In the genomic region with DNA sequence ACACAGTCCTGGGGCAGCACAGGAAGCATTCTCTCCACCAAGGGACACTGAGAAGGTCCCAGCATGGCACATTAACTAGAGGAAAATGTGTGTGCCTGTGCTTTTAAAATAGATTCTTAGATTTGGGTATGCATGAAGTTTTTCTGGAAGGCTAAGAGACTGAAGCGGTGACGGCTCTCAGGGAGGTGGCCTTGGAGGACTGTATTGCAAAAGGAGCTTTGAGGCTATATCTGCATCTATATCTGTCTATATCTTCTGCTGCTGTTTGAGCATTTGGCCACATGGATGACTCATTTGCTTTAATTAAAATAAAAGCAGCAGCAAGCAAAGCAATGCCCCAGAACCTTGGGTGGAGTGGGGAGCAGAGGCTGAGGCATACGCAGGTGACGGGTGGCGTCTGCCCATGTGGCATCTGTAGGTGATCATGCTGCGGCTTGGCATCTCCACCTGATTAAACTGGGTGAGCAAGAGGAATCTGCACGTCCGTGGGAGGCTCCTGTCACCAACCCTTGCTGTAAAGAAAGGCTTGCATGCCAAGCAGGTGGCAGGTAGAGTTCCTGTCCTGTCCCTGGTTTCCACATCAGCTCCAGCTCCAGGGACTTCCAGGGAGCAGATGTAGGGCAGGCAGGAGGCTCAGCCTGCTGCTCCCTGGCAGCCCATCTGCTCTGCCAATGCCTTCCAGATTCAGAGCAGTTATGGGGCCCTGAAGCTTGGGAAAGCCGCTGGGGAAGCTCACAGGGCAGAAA, we compare ENCODE assay signal across 14 mouse cellular contexts.
DNase-seq lines count a peak whose midpoint lies in the region; ATAC-seq and TF ChIP-seq lines count a peak whose summit lies in the region.
"Had no signal": no experiment of that assay in that cellular context is flagged by ENCODE, and none has a peak within 500 bp of the region (broad histone marks: within the 10 kb centered on the region; RNA-seq: fewer than 3 reads in every experiment).

No protein-coding gene starts in this region.

- no peak overlapping the region for H3K27ac ChIP-seq in midbrain, postnatal 0 days (ENCODE audit: low read depth, low read length)
- H3K27ac ChIP-seq in midbrain, embryonic 10.5 days (replicated peaks) = no peak overlapping the region
- H3K27ac ChIP-seq in embryonic facial prominence, embryonic 15.5 days (replicated peaks) = peak overlapping the region; percentile 55
- H3K27ac ChIP-seq in stomach, postnatal 0 days (replicated peaks) = peak overlapping the region; percentile 71
- H3K27ac ChIP-seq in kidney, embryonic 16.5 days (ENCODE audit: low read length) = no peak overlapping the region
- H3K27ac ChIP-seq: midbrain, embryonic 15.5 days; stomach, embryonic 15.5 days had no signal

- H3K4me3 ChIP-seq in midbrain, postnatal 0 days (ENCODE audit: low read depth, low read length) = no peak overlapping the region
- no peak overlapping the region for H3K4me3 ChIP-seq in midbrain, embryonic 10.5 days
- H3K4me3 ChIP-seq in embryonic facial prominence, embryonic 15.5 days (replicated peaks) = no peak overlapping the region
- no peak overlapping the region for H3K4me3 ChIP-seq in stomach, postnatal 0 days (ENCODE audit: low read depth, low read length)
- H3K4me3 ChIP-seq in kidney, embryonic 16.5 days (ENCODE audit: low read length) = no peak overlapping the region
- H3K4me3 ChIP-seq: erythroblast, embryonic 14.5 days; midbrain, embryonic 15.5 days; stomach, embryonic 15.5 days had no signal

- no peaks in the 10 kb centered on the region for H3K27me3 ChIP-seq in midbrain, postnatal 0 days (ENCODE audit: insufficient read depth, low read length)
- no peaks in the 10 kb centered on the region for H3K27me3 ChIP-seq in midbrain, embryonic 10.5 days (ENCODE audit: low read depth, poor library complexity, severe bottlenecking)
- H3K27me3 ChIP-seq in embryonic facial prominence, embryonic 15.5 days = no peaks in the 10 kb centered on the region
- H3K27me3 ChIP-seq in stomach, postnatal 0 days (ENCODE audit: control insufficient read depth, insufficient read depth, low read length) = no peaks in the 10 kb centered on the region
- no peaks in the 10 kb centered on the region for H3K27me3 ChIP-seq in kidney, embryonic 16.5 days (ENCODE audit: insufficient read depth, low read length)
- H3K27me3 ChIP-seq: CH12.LX; midbrain, embryonic 15.5 days; stomach, embryonic 15.5 days had no signal

- 74% methylated on average over 9 of the region's 9 CpGs for WGBS in midbrain, postnatal 0 days
- 91% methylated on average over 9 of the region's 9 CpGs for WGBS in midbrain, embryonic 10.5 days
- WGBS in embryonic facial prominence, embryonic 15.5 days = 56% methylated on average over 9 of the region's 9 CpGs
- whole genome bisulfite sequencing in stomach, postnatal 0 days = 67% methylated on average over 9 of the region's 9 CpGs
- WGBS in kidney, embryonic 16.5 days = 79% methylated on average over 9 of the region's 9 CpGs

- H3K9me3 ChIP-seq in midbrain, postnatal 0 days (ENCODE audit: low read length) = no peaks in the 10 kb centered on the region
- H3K9me3 ChIP-seq in midbrain, embryonic 10.5 days (replicated peaks) = no peaks in the 10 kb centered on the region
- no peaks in the 10 kb centered on the region for H3K9me3 ChIP-seq in embryonic facial prominence, embryonic 15.5 days (replicated peaks)
- H3K9me3 ChIP-seq in stomach, postnatal 0 days (ENCODE audit: control insufficient read depth, low read length) = no peaks in the 10 kb centered on the region
- no peaks in the 10 kb centered on the region for H3K9me3 ChIP-seq in kidney, embryonic 16.5 days (ENCODE audit: low read length)
- H3K9me3 ChIP-seq: midbrain, embryonic 15.5 days; stomach, embryonic 15.5 days had no signal

- TF ChIP-seq CTCF in midbrain, postnatal 0 days (IDR thresholded peaks at IDR 0.05) = no peak
- TF ChIP-seq CTCF in stomach, postnatal 0 days (IDR thresholded peaks at IDR 0.05; ENCODE audit: low read depth) = no peak

- no peaks in the 10 kb centered on the region for H3K36me3 ChIP-seq in midbrain, postnatal 0 days (ENCODE audit: insufficient read depth, low read length)
- H3K36me3 ChIP-seq in midbrain, embryonic 10.5 days = no peaks in the 10 kb centered on the region
- H3K36me3 ChIP-seq in embryonic facial prominence, embryonic 15.5 days = no peaks in the 10 kb centered on the region
- H3K36me3 ChIP-seq in stomach, postnatal 0 days (ENCODE audit: control insufficient read depth, insufficient read depth, low read length) = no peaks in the 10 kb centered on the region
- H3K36me3 ChIP-seq in kidney, embryonic 16.5 days (ENCODE audit: insufficient read depth, low read length) = no peaks in the 10 kb centered on the region
- H3K36me3 ChIP-seq: midbrain, embryonic 15.5 days; stomach, embryonic 15.5 days had no signal

- no peak for TF ChIP-seq EP300 in stomach, postnatal 0 days (optimal IDR thresholded peaks at IDR 0.05)

- no peak for ATAC-seq in midbrain, postnatal 0 days (ENCODE audit: low FRiP score)
- 0 out of 2 replicates have a peak, but pooled peaks have one; percentile 41 for ATAC-seq in embryonic facial prominence, embryonic 15.5 days (ENCODE audit: insufficient number of reproducible peaks, low FRiP score, low TSS enrichment, low read depth)
- no peak for ATAC-seq in stomach, postnatal 0 days (ENCODE audit: low FRiP score, low TSS enrichment)
- ATAC-seq in kidney, embryonic 16.5 days (ENCODE audit: low FRiP score, low TSS enrichment) = no peak
- ATAC-seq: midbrain, embryonic 15.5 days had no signal

- no peaks in the 10 kb centered on the region for H3K4me1 ChIP-seq in midbrain, postnatal 0 days (ENCODE audit: insufficient read depth, low read length)
- H3K4me1 ChIP-seq in midbrain, embryonic 10.5 days = no peaks in the 10 kb centered on the region
- peaks cover 38% of the 10 kb centered on the region for H3K4me1 ChIP-seq in embryonic facial prominence, embryonic 15.5 days
- no peaks in the 10 kb centered on the region for H3K4me1 ChIP-seq in stomach, postnatal 0 days (replicated peaks; ENCODE audit: control insufficient read depth, insufficient read depth)
- no peaks in the 10 kb centered on the region for H3K4me1 ChIP-seq in kidney, embryonic 16.5 days (ENCODE audit: insufficient read depth, low read length)
- H3K4me1 ChIP-seq: midbrain, embryonic 15.5 days; stomach, embryonic 15.5 days had no signal

- peak; percentile 22 for DNase-seq in midbrain, postnatal 0 days (ENCODE audit: low spot score)
- DNase-seq in midbrain, embryonic 10.5 days (ENCODE audit: low spot score) = no peak
- DNase-seq in left cerebral cortex, adult 18-20 months (ENCODE audit: low spot score in 2 of 2) = peak; percentile 29 to 31
- no peak for DNase-seq in stomach, postnatal 0 days (ENCODE audit: low spot score)
- DNase-seq in heart, adult 11 months = no peak
- DNase-seq in lung, postnatal 10 days = no peak

- no peak overlapping the region for H3K4me2 ChIP-seq in midbrain, postnatal 0 days (ENCODE audit: low read depth, low read length, poor library complexity, severe bottlenecking)
- H3K4me2 ChIP-seq in embryonic facial prominence, embryonic 15.5 days (replicated peaks) = 0 out of 2 replicates have a peak overlapping the region, but pooled peaks have one; percentile 2
- no peak overlapping the region for H3K4me2 ChIP-seq in stomach, postnatal 0 days (replicated peaks; ENCODE audit: low read depth)
- H3K4me2 ChIP-seq in kidney, embryonic 16.5 days (replicated peaks; ENCODE audit: low read depth, low read length) = no peak overlapping the region
- H3K4me2 ChIP-seq: heart, embryonic 11.5 days; lung, embryonic 14.5 days; midbrain, embryonic 15.5 days; stomach, embryonic 15.5 days had no signal

- no peak overlapping the region for H3K9ac ChIP-seq in midbrain, postnatal 0 days (replicated peaks; ENCODE audit: low read length, poor library complexity, severe bottlenecking)
- no peak overlapping the region for H3K9ac ChIP-seq in embryonic facial prominence, embryonic 15.5 days
- no peak overlapping the region for H3K9ac ChIP-seq in stomach, postnatal 0 days (ENCODE audit: low read length)
- H3K9ac ChIP-seq in kidney, embryonic 16.5 days (replicated peaks; ENCODE audit: low read length) = no peak overlapping the region
- H3K9ac ChIP-seq: lung, embryonic 14.5 days; midbrain, embryonic 15.5 days; stomach, embryonic 15.5 days had no signal

Comparison
In these comparisons a context has a peak if more than half of its experiments do, and no peak if none do; other contexts are left out.
1. DNase-seq: peak in midbrain, postnatal 0 days (single experiment) and left cerebral cortex, adult 18-20 months (2 of 2); none in midbrain, embryonic 10.5 days (single experiment), stomach, postnatal 0 days (single experiment), heart, adult 11 months (single experiment) and lung, postnatal 10 days (single experiment).
2. H3K27ac ChIP-seq: peak in embryonic facial prominence, embryonic 15.5 days (single experiment) and stomach, postnatal 0 days (single experiment); none in midbrain, postnatal 0 days (single experiment), midbrain, embryonic 10.5 days (single experiment) and kidney, embryonic 16.5 days (single experiment).